Mouse (Mus musculus): ENCODE measurements around the gene Prg4. TPM values are rescaled to one million over a fixed set of nuclear protein-coding genes. Genes with fewer than 3 reads are reported as not detected.

Gene Prg4
- polyA plus RNA-seq, 1 experiment from 2014 or later: 0.22 TPM

Other genes with a start within 250 kb of the Prg4 start
- gene Pdc, start 146.7 kb downstream of the Prg4 start, polyA plus RNA-seq (2016; fragmentation: Nextera tagmentation; extraction: Ambion mirVana): not detected in 2 replicates
- gene Tpr, start 73.3 kb downstream of the Prg4 start, polyA plus RNA-seq (2016; fragmentation: Nextera tagmentation; extraction: Ambion mirVana): 114 and 166 TPM in 2 replicates
- 26.2 and 28.8 TPM in 2 replicates for gene Odr4, start 73.1 kb downstream of the Prg4 start, polyA plus RNA-seq (2016; fragmentation: Nextera tagmentation; extraction: Ambion mirVana)

All from hindbrain, embryonic 10.5 days (tissue).